9 mouse cellular contexts compared by ENCODE assay signal in the genomic region with DNA sequence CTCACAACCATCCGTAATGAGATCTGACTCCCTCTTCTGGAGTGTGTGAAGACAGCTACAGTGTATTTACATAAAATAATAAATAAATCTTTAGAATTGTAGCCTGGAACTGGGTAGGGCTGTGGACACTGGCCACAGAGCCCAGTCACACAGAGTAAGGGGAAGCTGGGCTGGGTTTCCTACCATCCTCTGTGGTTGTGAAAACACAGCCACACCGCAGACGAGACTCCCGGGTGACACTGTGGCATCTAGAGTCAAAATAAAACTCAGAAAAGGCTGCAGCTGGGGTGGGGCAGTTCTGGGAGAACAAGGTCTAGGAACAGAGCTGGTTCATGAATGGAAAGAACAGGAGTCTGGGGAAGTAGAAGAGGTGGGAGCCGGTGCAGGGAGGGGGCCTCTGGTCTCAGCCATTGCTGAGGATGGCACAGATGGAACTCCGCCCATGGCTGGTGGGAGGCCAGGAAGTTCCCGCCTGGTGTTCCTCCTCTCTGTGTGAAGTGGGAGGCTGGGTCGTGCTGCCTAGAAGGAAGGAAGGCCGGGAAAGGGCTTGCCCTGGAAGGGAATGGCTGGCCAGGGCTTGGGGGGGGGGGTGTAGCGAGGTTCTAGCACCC. TPM values are rescaled to one million over a fixed set of nuclear protein-coding genes. Genes with fewer than 3 reads are reported as not detected.
DNase-seq lines count a peak whose midpoint lies in the region; ATAC-seq and TF ChIP-seq lines count a peak whose summit lies in the region.
"Had no signal": no experiment of that assay in that cellular context is flagged by ENCODE, and none has a peak within 500 bp of the region (broad histone marks: within the 10 kb centered on the region; RNA-seq: fewer than 3 reads in every experiment).

No protein-coding gene starts in this region.

- no peak for TF ChIP-seq CTCF in bone marrow, adult 2 months (IDR thresholded peaks at IDR 0.05; ENCODE audit: control insufficient read depth, insufficient read depth, low read length)
- TF ChIP-seq CTCF in forebrain, postnatal 0 days (IDR thresholded peaks at IDR 0.05; ENCODE audit: low read depth) = no peak
- TF ChIP-seq CTCF in layer of hippocampus, adult 2 months (conservative IDR thresholded peaks at IDR 0.05) = no peak

- DNase-seq in hindbrain, embryonic 11.5 days (ENCODE audit: low spot score) = no peak
- DNase-seq in hindbrain, embryonic 14.5 days (ENCODE audit: low spot score) = no peak
- peak; percentile 61 for DNase-seq in forebrain, postnatal 0 days
- DNase-seq in layer of hippocampus, adult 2 months (ENCODE audit: low spot score in 2 of 2) = peak; percentile 72 to 74
- DNase-seq in liver = no peak
- no peak for DNase-seq in retina, embryonic 14.5 days (ENCODE audit: low spot score)

- H3K27me3 ChIP-seq in hindbrain, embryonic 11.5 days (ENCODE audit: control insufficient read depth, insufficient read depth, low read length) = no peaks in the 10 kb centered on the region
- H3K27me3 ChIP-seq in hindbrain, embryonic 14.5 days (ENCODE audit: control insufficient read depth, insufficient read depth, low read length) = no peaks in the 10 kb centered on the region
- H3K27me3 ChIP-seq in forebrain, postnatal 0 days (ENCODE audit: insufficient read depth, low read length) = no peaks in the 10 kb centered on the region
- no peaks in the 10 kb centered on the region for H3K27me3 ChIP-seq in midbrain, embryonic 15.5 days (replicated peaks)

- H3K4me2 ChIP-seq in hindbrain, embryonic 11.5 days (replicated peaks; ENCODE audit: low read depth, low read length) = no peak overlapping the region
- no peak overlapping the region for H3K4me2 ChIP-seq in hindbrain, embryonic 14.5 days (replicated peaks)
- H3K4me2 ChIP-seq in forebrain, postnatal 0 days (ENCODE audit: low read depth) = peak overlapping the region; percentile 9; the same call in 1 of the 2 replicates
- no peak overlapping the region for H3K4me2 ChIP-seq in midbrain, embryonic 15.5 days

- ATAC-seq in hindbrain, embryonic 11.5 days (ENCODE audit: low FRiP score) = 0 out of 2 replicates have a peak, but pooled peaks have one; percentile 4
- ATAC-seq in hindbrain, embryonic 14.5 days (ENCODE audit: low FRiP score) = no peak
- ATAC-seq in forebrain, postnatal 0 days = 0 out of 2 replicates have a peak, but pooled peaks have one; percentile 16
- ATAC-seq in midbrain, embryonic 15.5 days (replicated peaks) = no peak

- H3K4me3 ChIP-seq in hindbrain, embryonic 11.5 days (ENCODE audit: low read depth, low read length) = no peak overlapping the region
- no peak overlapping the region for H3K4me3 ChIP-seq in hindbrain, embryonic 14.5 days (replicated peaks; ENCODE audit: low read length)
- no peak overlapping the region for H3K4me3 ChIP-seq in bone marrow, adult 2 months (replicated peaks; ENCODE audit: control insufficient read depth, low read depth, low read length)
- no peak overlapping the region for H3K4me3 ChIP-seq in forebrain, postnatal 0 days (ENCODE audit: low read depth, low read length)
- no peak overlapping the region for H3K4me3 ChIP-seq in layer of hippocampus, adult 2 months
- no peak overlapping the region for H3K4me3 ChIP-seq in midbrain, embryonic 15.5 days

- peaks cover 17% of the 10 kb centered on the region for H3K36me3 ChIP-seq in hindbrain, embryonic 11.5 days (ENCODE audit: control insufficient read depth, insufficient read depth, low read length)
- peaks cover 68% of the 10 kb centered on the region for H3K36me3 ChIP-seq in hindbrain, embryonic 14.5 days (replicated peaks; ENCODE audit: control insufficient read depth, insufficient read depth)
- H3K36me3 ChIP-seq in forebrain, postnatal 0 days (ENCODE audit: insufficient read depth) = peaks cover 33% of the 10 kb centered on the region
- peaks cover 34% of the 10 kb centered on the region for H3K36me3 ChIP-seq in midbrain, embryonic 15.5 days (replicated peaks)

- no peaks in the 10 kb centered on the region for H3K9me3 ChIP-seq in hindbrain, embryonic 11.5 days (ENCODE audit: control insufficient read depth, low read length)
- no peaks in the 10 kb centered on the region for H3K9me3 ChIP-seq in hindbrain, embryonic 14.5 days (ENCODE audit: control insufficient read depth, low read length)
- H3K9me3 ChIP-seq in forebrain, postnatal 0 days (ENCODE audit: low read length) = no peaks in the 10 kb centered on the region
- H3K9me3 ChIP-seq in midbrain, embryonic 15.5 days = no peaks in the 10 kb centered on the region

- no peak overlapping the region for H3K9ac ChIP-seq in hindbrain, embryonic 11.5 days (ENCODE audit: low read depth, low read length)
- H3K9ac ChIP-seq in hindbrain, embryonic 14.5 days = no peak overlapping the region
- no peak overlapping the region for H3K9ac ChIP-seq in forebrain, postnatal 0 days
- no peak overlapping the region for H3K9ac ChIP-seq in midbrain, embryonic 15.5 days
- H3K9ac ChIP-seq: liver, embryonic 14.5 days had no signal

- peaks cover 7% of the 10 kb centered on the region for H3K4me1 ChIP-seq in hindbrain, embryonic 11.5 days (replicated peaks; ENCODE audit: control insufficient read depth, insufficient read depth, low read length)
- H3K4me1 ChIP-seq in hindbrain, embryonic 14.5 days (replicated peaks; ENCODE audit: control insufficient read depth, insufficient read depth, low read length) = peaks cover 46% of the 10 kb centered on the region
- H3K4me1 ChIP-seq in bone marrow, adult 2 months (ENCODE audit: control insufficient read depth, insufficient read depth, low read length) = peaks cover 33% of the 10 kb centered on the region
- H3K4me1 ChIP-seq in forebrain, postnatal 0 days (ENCODE audit: insufficient read depth) = peaks cover 32% of the 10 kb centered on the region
- H3K4me1 ChIP-seq in midbrain, embryonic 15.5 days = peaks cover 59% of the 10 kb centered on the region

- peak overlapping the region; percentile 42; the same call in 1 of the 2 replicates for H3K27ac ChIP-seq in hindbrain, embryonic 11.5 days (ENCODE audit: low read depth, low read length)
- H3K27ac ChIP-seq in hindbrain, embryonic 14.5 days = no peak overlapping the region
- H3K27ac ChIP-seq in bone marrow, adult 2 months (ENCODE audit: control insufficient read depth, insufficient read depth, low read depth, low read length, poor library complexity) = peak overlapping the region; percentile 84
- peak overlapping the region; percentile 67 for H3K27ac ChIP-seq in forebrain, postnatal 0 days (ENCODE audit: low read depth, low read length)
- H3K27ac ChIP-seq in layer of hippocampus, adult 2 months = peak overlapping the region; percentile 73; the same call in 1 of the 2 replicates
- 0 out of 2 replicates have a peak overlapping the region, but pooled peaks have one; percentile 2 for H3K27ac ChIP-seq in midbrain, embryonic 15.5 days
- H3K27ac ChIP-seq: liver, embryonic 14.5 days had no signal

- 64% methylated on average over 10 of the region's 10 CpGs for WGBS in hindbrain, embryonic 11.5 days
- 55% methylated on average over 8 of the region's 10 CpGs for WGBS in hindbrain, embryonic 14.5 days
- 26% methylated on average over 10 of the region's 10 CpGs for WGBS in bone marrow, adult 2 months
- 42% methylated on average over 10 of the region's 10 CpGs for WGBS in forebrain, postnatal 0 days
- 67% methylated on average over 10 of the region's 10 CpGs for WGBS in midbrain, embryonic 15.5 days

- TF ChIP-seq POLR2A in bone marrow, adult 2 months (IDR thresholded peaks at IDR 0.05; ENCODE audit: borderline replicate concordance, control insufficient read depth, low read depth, low read length) = no peak

RNA-seq across cellular contexts. Expression of a gene that starts 15.2 kb away (rescaled TPM):
- polyA plus RNA-seq in hindbrain, embryonic 11.5 days (2014; fragmentation: Nextera tagmentation; extraction: Ambion mirVana) = 137 and 161 TPM in 2 replicates
- 290 and 319 TPM in 2 replicates for polyA plus RNA-seq in hindbrain, embryonic 14.5 days (2014; fragmentation: Nextera tagmentation; extraction: Ambion mirVana)
- 8.9 and 21.0 TPM in 2 replicates for polyA plus RNA-seq in bone marrow, adult 2 months (2011; ENCODE audit: insufficient read depth, insufficient read length, low replicate concordance, missing spikeins)
- total RNA-seq in forebrain, postnatal 0 days (2014; rRNA removed) = 445 and 497 TPM in 2 replicates
- 204 and 224 TPM in 2 replicates for polyA plus RNA-seq in forebrain, postnatal 0 days (2015; fragmentation: Nextera tagmentation; extraction: Ambion mirVana)
- 10 to 100 TPM; 71.9 to 73.3 TPM for total RNA-seq in layer of hippocampus, adult 2 months (2021)
- 333 and 359 TPM in 2 replicates for polyA plus RNA-seq in midbrain, embryonic 15.5 days (2015; fragmentation: Nextera tagmentation; extraction: Ambion mirVana)

Comparison
In these comparisons a context has a peak if more than half of its experiments do, and no peak if none do; other contexts are left out.
1. ATAC-seq: peak in hindbrain, embryonic 11.5 days (single experiment) and forebrain, postnatal 0 days (single experiment); none in hindbrain, embryonic 14.5 days (single experiment) and midbrain, embryonic 15.5 days (single experiment).
2. DNase-seq: peak in forebrain, postnatal 0 days (single experiment) and layer of hippocampus, adult 2 months (2 of 2); none in hindbrain, embryonic 11.5 days (single experiment), hindbrain, embryonic 14.5 days (single experiment), liver (single experiment) and retina, embryonic 14.5 days (single experiment).